Mouse (Mus musculus) liver, adult 2 months (tissue): ENCODE measurements at regions not wholly inside any gene's neighbourhood (a gene's known extent, or its start where the extent isn't known, plus 50 kb on each side); places are given as distances from the start of the nearest gene placed in this dataset.

ENCODE experiments used
- CTCF ChIP-seq: fragments of 200-500 bp; IDR thresholded peaks from 2 replicates; pipeline ENCODE4 v1.5.1; 2011; ENCODE audit warnings: low read depth, low read length, control low read depth
- POLR2A ChIP-seq: fragments of 200-500 bp; IDR thresholded peaks from 2 replicates; pipeline ENCODE4 v1.6.1; 2011; ENCODE audit warnings: low read length, control low read depth; ENCODE audit not compliant: insufficient read depth; ENCODE audit errors: extremely low read depth

GRCm38 (mm10) chr10:53469611-53470010, 89.9 kb upstream of the Cep85l start:
- TF ChIP-seq POLR2A (no peak), CTCF (no peak)
